Mouse (Mus musculus) liver, embryonic 13.5 days (tissue): Measurements from ENCODE around the gene Hnrnpc. TPM values are rescaled to one million over a fixed set of nuclear protein-coding genes. Genes with fewer than 3 reads are reported as not detected.

Experiments
- ATAC-seq: fragments of 200-750 bp; cut with Nextera tagmentation; 2 replicates; pipeline ENCODE4 v1.8.0; 2017; ENCODE audit warnings: low read depth, mild to moderate bottlenecking, moderate number of reproducible peaks, moderate library complexity
- DNase-seq: peaks from one replicate; pipeline ENCODE4 v3.0.0; 2022
- H3K27ac ChIP-seq: fragments of 300-500 bp; sonication (generic); 2 replicates; pipeline ENCODE4 v1.5.1; 2015; ENCODE audit warnings: moderate library complexity, mild to moderate bottlenecking, inconsistent platforms
- H3K27me3 ChIP-seq: fragments of 300-500 bp; sonication (generic); 2 replicates; pipeline ENCODE4 v1.6.1; 2015; ENCODE audit warnings: mild to moderate bottlenecking, inconsistent platforms
- H3K36me3 ChIP-seq: fragments of 300-500 bp; sonication (generic); 2 replicates; pipeline ENCODE4 v1.6.1; 2015; ENCODE audit warnings: mild to moderate bottlenecking, inconsistent platforms
- H3K4me1 ChIP-seq: fragments of 300-500 bp; sonication (generic); replicated peaks from 2 replicates; pipeline ENCODE4 v1.6.1; 2015; ENCODE audit warnings: inconsistent platforms
- H3K4me2 ChIP-seq: fragments of 300-500 bp; sonication (generic); 2 replicates; pipeline ENCODE4 v1.6.1; 2015; ENCODE audit warnings: inconsistent platforms, mild to moderate bottlenecking, moderate library complexity
- H3K4me3 ChIP-seq: fragments of 300-500 bp; sonication (generic); replicated peaks from 2 replicates; pipeline ENCODE4 v1.5.1; 2015; ENCODE audit warnings: mild to moderate bottlenecking, inconsistent platforms
- H3K9ac ChIP-seq: fragments of 300-500 bp; sonication (generic); 2 replicates; pipeline ENCODE4 v1.6.1; 2015; ENCODE audit warnings: mild to moderate bottlenecking, inconsistent platforms
- H3K9me3 ChIP-seq: fragments of 300-500 bp; sonication (generic); replicated peaks from 2 replicates; pipeline ENCODE4 v1.6.1; 2016; ENCODE audit warnings: inconsistent platforms
- WGBS: fragments of 180-500 bp; shearing (Covaris S2); methylation state at CpG from one replicate; pipeline ENCODE4 v1.1.7; 2015; ENCODE audit not compliant: insufficient replicate concordance; 5-methylcytosine and 5-hydroxymethylcytosine counted together
- polyA plus RNA-seq: library from polyadenylated mRNA; unstranded; fragments of >200 nt; fragmentation: Nextera tagmentation; extraction: Ambion mirVana; gene quantifications from 2 replicates; pipeline ENCODE4 v1.2.1, GENCODE M21; 2015

The Hnrnpc gene
- polyA plus RNA-seq, 1 experiment from 2014 or later: 388 TPM

DNA sequence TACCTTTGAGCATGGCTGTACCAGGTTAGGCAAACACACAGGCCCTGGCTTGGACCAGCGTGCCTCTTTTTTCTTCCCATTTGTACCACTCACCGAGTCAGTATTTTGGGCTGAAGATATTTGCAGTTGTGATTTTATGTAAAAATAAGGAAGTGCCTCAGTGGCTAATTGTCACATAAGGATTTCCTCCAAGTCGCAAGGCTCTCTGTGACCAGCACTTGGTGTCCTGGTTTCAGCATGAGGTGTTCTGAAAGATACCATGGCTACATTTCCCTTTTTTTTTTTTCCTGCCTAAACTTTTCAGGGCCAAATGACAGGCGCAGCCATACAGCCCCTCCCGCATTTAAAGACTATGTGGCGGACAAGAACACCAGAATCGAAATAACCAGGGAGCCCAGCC lies 16.3 kb upstream of the Hnrnpc start:
- Histone ChIP-seq H3K4me1 (peaks cover 24% of the 10 kb centered on the region), H3K4me3 (peak overlapping the region; percentile 65; the same call in 1 of the 2 replicates), H3K27me3 (peaks cover 27% of the 10 kb centered on the region), H3K9ac (no peak overlapping the region), H3K4me2 (peak overlapping the region; percentile 97), H3K9me3 (no peaks in the 10 kb centered on the region), H3K27ac (no peak overlapping the region), H3K36me3 (no peaks in the 10 kb centered on the region)
- 28% methylated on average over 7 of the region's 7 CpGs for WGBS
- DNase-seq (no peak), ATAC-seq (no peak)

DNA sequence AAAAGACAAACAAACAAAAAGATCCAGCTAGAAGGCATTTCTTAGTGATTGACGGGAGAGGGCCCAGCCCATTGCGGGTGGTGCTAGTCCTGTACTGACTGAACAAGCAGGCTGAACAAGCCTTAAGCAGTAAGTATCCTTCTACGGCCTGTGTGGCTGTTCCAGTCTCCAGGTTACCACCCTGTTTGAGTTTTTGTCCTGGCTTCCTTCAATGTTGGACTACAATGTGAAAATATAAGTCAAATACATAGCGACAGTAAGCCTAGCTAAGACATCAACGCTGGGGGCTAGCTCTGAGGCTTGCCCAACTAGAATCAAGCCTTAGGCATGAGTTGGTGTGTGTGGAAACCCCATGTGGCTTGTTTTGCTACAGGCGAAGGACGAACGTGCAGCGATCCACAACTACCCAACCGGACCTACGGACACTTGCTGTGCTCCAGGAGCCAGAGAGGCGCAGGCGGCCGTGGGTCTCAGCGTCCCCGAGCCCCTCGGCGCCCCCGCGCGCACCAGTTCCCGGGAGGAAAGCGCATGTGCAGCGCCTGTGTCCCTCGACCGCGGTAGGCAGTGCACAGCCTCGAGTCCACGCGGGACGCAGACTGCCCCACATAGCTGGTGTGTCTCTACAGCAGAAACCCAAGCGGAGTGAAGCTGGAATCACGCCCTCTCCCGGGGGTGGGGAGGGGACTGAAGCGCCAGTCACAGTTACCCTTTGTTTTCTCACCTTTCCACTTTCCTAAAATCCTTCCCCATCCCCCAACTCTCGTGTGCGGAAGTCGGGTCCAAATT lies 15.2 kb upstream of the Hnrnpc start:
- peak overlapping the region; percentile 78 for H3K9ac ChIP-seq
- peak overlapping the region; percentile 97 for H3K4me2 ChIP-seq
- H3K4me3 ChIP-seq: peak overlapping the region; percentile 65
- WGBS: under 1% methylated on average over 38 of the region's 38 CpGs
- H3K27me3 ChIP-seq: peaks cover 27% of the 10 kb centered on the region
- peaks cover 24% of the 10 kb centered on the region for H3K4me1 ChIP-seq
- H3K36me3 ChIP-seq: no peaks in the 10 kb centered on the region
- ATAC-seq (peak; percentile 80), DNase-seq (no peak)
- H3K27ac ChIP-seq: peak overlapping the region; percentile 74
- no peaks in the 10 kb centered on the region for H3K9me3 ChIP-seq

DNA sequence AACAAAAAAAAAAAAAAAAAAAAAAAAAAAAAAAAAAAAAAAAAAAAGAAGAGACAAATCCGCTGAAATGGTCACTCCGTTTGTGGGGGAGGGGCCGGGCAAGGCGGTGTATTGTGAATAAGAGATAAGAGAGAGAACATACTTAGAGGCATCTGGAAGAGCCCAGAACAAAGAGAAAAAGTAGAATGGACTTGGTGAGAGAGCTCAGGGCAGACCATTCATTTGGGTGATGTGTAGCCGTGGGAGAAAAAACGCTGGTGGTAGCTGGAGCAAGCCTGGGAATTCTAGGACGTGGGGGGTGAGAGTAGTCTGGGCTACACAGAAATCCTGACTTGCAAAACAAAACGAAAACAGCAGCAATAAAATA lies 14.6 kb upstream of the Hnrnpc start:
- Histone ChIP-seq H3K4me2 (peak overlapping the region; percentile 97), H3K9ac (peak overlapping the region; percentile 78), H3K9me3 (no peaks in the 10 kb centered on the region), H3K27me3 (peaks cover 27% of the 10 kb centered on the region), H3K36me3 (no peaks in the 10 kb centered on the region), H3K27ac (peak overlapping the region; percentile 74; the same call in 1 of the 2 replicates), H3K4me1 (peaks cover 24% of the 10 kb centered on the region), H3K4me3 (peak overlapping the region; percentile 65)
- ATAC-seq: peak; percentile 53
- DNase-seq: no peak
- whole genome bisulfite sequencing: 2% methylated on average over 8 of the region's 8 CpGs

DNA sequence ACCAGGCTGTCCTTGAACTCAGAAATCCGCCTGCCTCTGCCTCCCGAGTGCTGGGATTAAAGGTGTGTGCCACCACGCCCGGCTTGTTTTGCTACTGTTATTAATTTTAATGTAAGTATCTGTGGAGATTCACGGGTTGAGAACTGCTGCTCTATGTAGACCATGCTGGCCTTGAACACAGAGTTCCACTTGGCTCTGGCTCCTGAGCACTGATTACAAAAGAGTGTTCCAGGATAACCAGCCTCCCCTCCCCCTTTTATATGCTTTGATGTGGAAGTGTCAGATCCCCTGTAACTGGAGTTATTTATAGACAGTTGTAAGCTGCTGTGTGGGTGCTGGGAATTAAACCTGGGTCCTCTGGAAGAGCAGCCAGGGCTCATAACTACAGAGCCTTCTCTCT lies 13.4 kb upstream of the Hnrnpc start:
- DNase-seq (no peak), ATAC-seq (no peak)
- Histone ChIP-seq H3K4me2 (no peak overlapping the region), H3K36me3 (no peaks in the 10 kb centered on the region), H3K4me3 (no peak overlapping the region), H3K9me3 (no peaks in the 10 kb centered on the region), H3K27ac (no peak overlapping the region), H3K9ac (no peak overlapping the region), H3K27me3 (peaks cover 27% of the 10 kb centered on the region), H3K4me1 (peaks cover 24% of the 10 kb centered on the region)
- WGBS: 88% methylated on average over 5 of the region's 5 CpGs

- 43% methylated on average over 1 of the region's 1 CpGs for whole genome bisulfite sequencing
- H3K36me3 ChIP-seq: no peaks in the 10 kb centered on the region
- no peak overlapping the region for H3K27ac ChIP-seq
- peaks cover 14% of the 10 kb centered on the region for H3K4me1 ChIP-seq
- peaks cover 3% of the 10 kb centered on the region; the same call in 1 of the 2 replicates for H3K27me3 ChIP-seq
- H3K4me2 ChIP-seq: no peak overlapping the region
- DNase-seq: no peak
- H3K9ac ChIP-seq: no peak overlapping the region
- ATAC-seq: no peak
- H3K9me3 ChIP-seq: no peaks in the 10 kb centered on the region
- H3K4me3 ChIP-seq: no peak overlapping the region
Measured at GRCm38 (mm10) chr14:52114101-52114500, 10.3 kb upstream of the Hnrnpc start.

DNA sequence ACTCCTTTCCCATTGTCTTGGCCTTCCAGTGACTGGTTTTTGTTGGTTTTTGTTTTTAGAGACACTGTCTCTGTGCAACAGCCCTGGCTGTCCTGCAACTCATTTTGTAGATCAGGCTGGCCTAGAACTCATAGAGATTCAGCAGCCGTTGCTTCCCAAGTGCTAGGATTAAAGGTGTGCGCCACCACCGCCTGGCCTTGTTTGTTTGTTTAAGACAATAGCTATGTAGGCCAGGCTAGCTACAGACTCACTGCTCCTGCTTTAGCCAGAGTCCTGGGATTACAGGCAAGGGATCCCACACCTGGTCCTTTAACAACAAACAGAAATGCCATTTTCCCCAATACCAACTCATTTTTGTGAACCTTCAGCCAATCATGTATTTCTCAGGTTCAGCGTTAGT lies 6.5 kb upstream of the Hnrnpc start, which contains the start of gene Rpgrip1:
Gene Rpgrip1 (plus strand): TSS at position 359 of the 400 bp plus-strand sequence.
- no peaks in the 10 kb centered on the region for H3K36me3 ChIP-seq
- 81% methylated on average over 4 of the region's 4 CpGs for whole genome bisulfite sequencing
- no peak for ATAC-seq

GRCm38 (mm10) chr14:52108025-52108424 lies 4.2 kb upstream of the Hnrnpc start:
- H3K4me2 ChIP-seq: no peak overlapping the region
- DNase-seq (no peak), ATAC-seq (no peak)
- WGBS: 71% methylated on average over 2 of the region's 2 CpGs
- no peak overlapping the region for H3K9ac ChIP-seq
- H3K27ac ChIP-seq: no peak overlapping the region
- no peaks in the 10 kb centered on the region for H3K9me3 ChIP-seq
- H3K27me3 ChIP-seq: no peaks in the 10 kb centered on the region
- peaks cover 22% of the 10 kb centered on the region for H3K4me1 ChIP-seq
- H3K4me3 ChIP-seq: no peak overlapping the region
- no peaks in the 10 kb centered on the region for H3K36me3 ChIP-seq

More for the DNA sequence above, 6.5 kb upstream of the Hnrnpc start, which contains the start of gene Rpgrip1:
- no peaks in the 10 kb centered on the region for H3K27me3 ChIP-seq
- H3K4me1 ChIP-seq: peaks cover 13% of the 10 kb centered on the region
- H3K4me3 ChIP-seq: no peak within 1 kb of the TSS
- no peak for DNase-seq
- no peaks in the 10 kb centered on the region for H3K9me3 ChIP-seq
- no peak within 1 kb of the TSS for H3K9ac ChIP-seq
- no peak within 1 kb of the TSS for H3K27ac ChIP-seq
- no peak within 1 kb of the TSS for H3K4me2 ChIP-seq

- Histone ChIP-seq H3K9me3 (no peaks in the 10 kb centered on the region), H3K4me2 (peak overlapping the region; percentile 29; the same call in 1 of the 2 replicates), H3K9ac (peak overlapping the region; percentile 15; the same call in 1 of the 2 replicates), H3K27ac (peak overlapping the region; percentile 79), H3K4me3 (no peak overlapping the region), H3K36me3 (peaks cover 7% of the 10 kb centered on the region), H3K27me3 (no peaks in the 10 kb centered on the region), H3K4me1 (peaks cover 32% of the 10 kb centered on the region)
- 26% methylated on average over 10 of the region's 10 CpGs for WGBS
- DNase-seq: no peak
- no peak for ATAC-seq
Measured at GRCm38 (mm10) chr14:52106741-52107140, 2.9 kb upstream of the Hnrnpc start.

GRCm38 (mm10) chr14:52105308-52105707 lies 1.5 kb upstream of the Hnrnpc start:
- no peak for ATAC-seq

DNA sequence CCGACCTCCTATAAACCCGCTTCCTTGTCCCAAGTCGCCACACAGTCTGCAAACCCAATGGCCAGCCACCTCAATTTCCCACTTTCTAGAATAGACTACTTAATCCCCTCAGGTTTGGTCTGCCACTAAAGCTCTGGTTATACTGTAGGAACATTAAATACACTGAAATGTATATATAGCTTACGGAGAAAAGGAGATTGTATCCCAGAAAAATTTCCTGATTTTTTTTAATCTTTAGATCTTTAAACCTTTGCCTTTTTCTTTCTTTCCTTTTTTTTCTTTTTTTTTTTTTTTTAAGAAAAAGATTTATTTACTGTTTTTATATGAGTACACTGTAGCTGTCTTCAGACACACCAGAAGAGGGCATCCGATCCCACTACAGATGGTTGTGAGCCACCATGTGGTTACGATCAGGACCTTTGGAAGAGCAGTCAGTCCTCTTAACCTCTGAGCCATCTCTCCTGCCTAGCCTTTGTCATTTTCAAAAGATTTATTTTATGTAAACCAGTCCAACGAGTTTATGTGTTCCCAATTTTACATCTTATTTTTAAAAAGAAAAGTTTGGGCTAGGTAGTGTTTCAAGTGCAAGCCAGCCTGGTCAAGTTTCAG lies 953 bp upstream of the Hnrnpc start:
- no peak for DNase-seq
- Histone ChIP-seq H3K36me3 (peaks cover 18% of the 10 kb centered on the region), H3K27ac (peak overlapping the region; percentile 94), H3K4me2 (peak overlapping the region; percentile 73), H3K4me3 (peak overlapping the region; percentile 47), H3K27me3 (no peaks in the 10 kb centered on the region), H3K9ac (peak overlapping the region; percentile 70), H3K4me1 (peaks cover 51% of the 10 kb centered on the region), H3K9me3 (no peaks in the 10 kb centered on the region)
- no peak for ATAC-seq
- WGBS: 35% methylated on average over 7 of the region's 7 CpGs

More at GRCm38 (mm10) chr14:52105308-52105707, 1.5 kb upstream of the Hnrnpc start:
- H3K4me3 ChIP-seq: no peak overlapping the region
- H3K27me3 ChIP-seq: no peaks in the 10 kb centered on the region
- H3K9me3 ChIP-seq: no peaks in the 10 kb centered on the region
- DNase-seq: no peak
- WGBS: 61% methylated on average over 2 of the region's 2 CpGs
- H3K4me1 ChIP-seq: peaks cover 46% of the 10 kb centered on the region
- H3K27ac ChIP-seq: peak overlapping the region; percentile 79
- H3K9ac ChIP-seq: peak overlapping the region; percentile 29; the same call in 1 of the 2 replicates
- peak overlapping the region; percentile 73 for H3K4me2 ChIP-seq
- peaks cover 16% of the 10 kb centered on the region for H3K36me3 ChIP-seq

- DNase-seq (peak; percentile 48), ATAC-seq (peak; percentile 4)
- Histone ChIP-seq H3K9me3 (no peaks in the 10 kb centered on the region), H3K27ac (peak overlapping the region; percentile 97), H3K36me3 (peaks cover 26% of the 10 kb centered on the region), H3K4me1 (peaks cover 59% of the 10 kb centered on the region), H3K4me2 (peak overlapping the region; percentile 91), H3K9ac (peak overlapping the region; percentile 99), H3K4me3 (peak overlapping the region; percentile 97), H3K27me3 (no peaks in the 10 kb centered on the region)
- WGBS: under 1% methylated on average over 30 of the region's 30 CpGs
Measured at GRCm38 (mm10) chr14:52103474-52103855, 363 bp downstream of the Hnrnpc start.
